Mouse (Mus musculus): ENCODE measurements around the gene Clvs2. TPM values are rescaled to one million over a fixed set of nuclear protein-coding genes. Genes with fewer than 3 reads are reported as not detected.

Clvs2 gene
- total and polyA plus RNA-seq, 3 experiments = not detected

DNA sequence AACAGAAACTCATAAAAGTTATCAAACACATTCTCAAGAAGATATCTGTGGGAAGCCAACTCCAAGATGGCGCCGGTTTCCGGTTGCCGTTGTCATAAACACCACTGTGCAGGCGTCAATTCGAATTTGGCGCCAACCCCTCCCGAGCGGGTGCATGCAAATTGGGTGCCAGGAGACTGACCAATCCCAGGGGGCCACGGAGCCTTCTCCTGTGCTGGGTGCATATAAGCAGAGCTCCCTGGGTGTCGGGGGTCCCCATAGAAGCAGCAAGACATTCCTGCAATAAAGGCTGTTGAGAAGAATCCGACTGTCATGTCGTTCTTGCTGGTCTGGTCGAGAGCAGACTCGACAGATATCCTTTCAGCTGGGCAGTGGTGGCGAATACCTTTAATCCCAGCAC is 31.8 kb downstream of the Clvs2 start:
- Histone ChIP-seq H3K79me2 (ENCODE audit: control insufficient read depth, insufficient read depth, low read length, poor library complexity) (no peaks in the 10 kb centered on the region), H3K36me3 (ENCODE audit: control insufficient read depth in 1 of 2, insufficient read depth in 2 of 2, low read length in 2 of 2) (no peaks in the 10 kb centered on the region), H3K4me3 (ENCODE audit: control insufficient read depth in 1 of 2, insufficient read depth in 1 of 2, low read depth in 2 of 2, low read length in 2 of 2) (no peak overlapping the region), H3K27me3 (ENCODE audit: control insufficient read depth in 1 of 2, insufficient read depth in 2 of 2, low read length in 2 of 2) (no peaks in the 10 kb centered on the region), H3K27ac (ENCODE audit: control insufficient read depth, low read depth, low read length) (no peak overlapping the region), H3K4me1 (ENCODE audit: control insufficient read depth in 1 of 2, insufficient read depth in 2 of 2, low read length in 2 of 2) (no peaks in the 10 kb centered on the region), H3K9me3 (replicated peaks; ENCODE audit: insufficient read depth, low read length) (no peaks in the 10 kb centered on the region), H3K9ac (ENCODE audit: control insufficient read depth, low read depth, low read length, poor library complexity, severe bottlenecking) (no peak overlapping the region)
- TF ChIP-seq TCF12 (IDR thresholded peaks at IDR 0.05; ENCODE audit: low read depth, low read length) (no peak), UBTF (IDR thresholded peaks at IDR 0.05; ENCODE audit: borderline replicate concordance, insufficient read depth, low read depth, low read length) (no peak), KAT2A (conservative IDR thresholded peaks at IDR 0.05; ENCODE audit: low read depth, low read length) (no peak), MAX (IDR thresholded peaks at IDR 0.05; ENCODE audit: low read length) (no peak), RAD21 (IDR thresholded peaks at IDR 0.05; ENCODE audit: low read depth, low read length) (no peak), ZKSCAN1 (IDR thresholded peaks at IDR 0.05; ENCODE audit: low read depth, low read length) (no peak), POLR2A (IDR thresholded peaks at IDR 0.05; ENCODE audit: control insufficient read depth in 1 of 2, insufficient read depth in 1 of 2, low read depth in 1 of 2, low read length in 2 of 2, poor library complexity in 1 of 2) (no peak), NRF1 (IDR thresholded peaks at IDR 0.05; ENCODE audit: insufficient read depth, low read depth, low read length, poor library complexity, severe bottlenecking) (no peak), JUND (IDR thresholded peaks at IDR 0.05; ENCODE audit: low read depth, low read length) (no peak), MYC (IDR thresholded peaks at IDR 0.05; ENCODE audit: low read depth, low read length) (no peak), TAL1 (IDR thresholded peaks at IDR 0.05; ENCODE audit: low read length) (no peak), GATA1 (IDR thresholded peaks at IDR 0.05; ENCODE audit: low read depth, low read length) (no peak), BHLHE40 (IDR thresholded peaks at IDR 0.05; ENCODE audit: borderline replicate concordance, low read depth, low read length) (no peak), MEF2A (IDR thresholded peaks at IDR 0.05; ENCODE audit: extremely low read depth, insufficient replicate concordance, low read depth, low read length, poor library complexity, severe bottlenecking) (no peak), MYB (IDR thresholded peaks at IDR 0.05; ENCODE audit: low read depth, low read length) (no peak)
- DNase-seq (ENCODE audit: low read depth, low spot score) = no peak

DNA sequence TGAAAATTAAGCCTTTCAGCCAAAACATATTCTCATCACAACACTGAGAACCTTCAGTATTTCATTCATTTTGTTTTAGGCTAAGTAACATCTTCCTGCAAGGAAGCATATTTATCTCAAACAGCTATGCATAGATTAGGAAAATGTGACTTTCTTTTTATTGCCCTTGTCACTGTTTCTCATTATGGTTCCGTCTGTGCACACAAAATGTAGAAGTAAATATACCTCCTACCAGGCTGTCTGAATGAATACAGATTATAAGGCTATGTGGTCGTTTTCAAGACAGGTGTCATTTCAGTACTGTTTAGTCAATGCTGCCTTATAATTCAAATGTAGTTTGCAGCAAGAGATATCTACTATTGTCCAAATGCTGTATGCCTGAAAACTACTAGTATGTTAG is 35.8 kb downstream of the Clvs2 start:
- no peaks in the 10 kb centered on the region for H3K4me1 ChIP-seq (ENCODE audit: control insufficient read depth in 1 of 2, insufficient read depth in 2 of 2, low read length in 2 of 2)
- no peaks in the 10 kb centered on the region for H3K79me2 ChIP-seq (ENCODE audit: control insufficient read depth, insufficient read depth, low read length, poor library complexity)
- no peak overlapping the region for H3K27ac ChIP-seq (ENCODE audit: control insufficient read depth, low read depth, low read length)
- no peak overlapping the region for H3K9ac ChIP-seq (ENCODE audit: control insufficient read depth, low read depth, low read length, poor library complexity, severe bottlenecking)
- no peaks in the 10 kb centered on the region for H3K27me3 ChIP-seq (ENCODE audit: control insufficient read depth in 1 of 2, insufficient read depth in 2 of 2, low read length in 2 of 2)
- no peak for DNase-seq (ENCODE audit: low read depth, low spot score)
- H3K4me3 ChIP-seq (ENCODE audit: control insufficient read depth in 1 of 2, insufficient read depth in 1 of 2, low read depth in 2 of 2, low read length in 2 of 2) = no peak overlapping the region
- no peaks in the 10 kb centered on the region for H3K9me3 ChIP-seq (replicated peaks; ENCODE audit: insufficient read depth, low read length)
- no peaks in the 10 kb centered on the region for H3K36me3 ChIP-seq (ENCODE audit: control insufficient read depth in 1 of 2, insufficient read depth in 2 of 2, low read length in 2 of 2)
- TF ChIP-seq GABPA (IDR thresholded peaks at IDR 0.05; ENCODE audit: low read depth, low read length) (no peak), BHLHE40 (IDR thresholded peaks at IDR 0.05; ENCODE audit: borderline replicate concordance, low read depth, low read length) (no peak), USF1 (IDR thresholded peaks at IDR 0.05; ENCODE audit: low read depth, low read length) (no peak), KAT2A (conservative IDR thresholded peaks at IDR 0.05; ENCODE audit: low read depth, low read length) (no peak), ELF1 (IDR thresholded peaks at IDR 0.05; ENCODE audit: low read depth, low read length) (no peak), MEF2A (IDR thresholded peaks at IDR 0.05; ENCODE audit: extremely low read depth, insufficient replicate concordance, low read depth, low read length, poor library complexity, severe bottlenecking) (no peak), CHD2 (IDR thresholded peaks at IDR 0.05; ENCODE audit: low read length) (no peak), TAL1 (IDR thresholded peaks at IDR 0.05; ENCODE audit: low read length) (no peak), HCFC1 (IDR thresholded peaks at IDR 0.05; ENCODE audit: low read depth, low read length) (no peak), JUND (IDR thresholded peaks at IDR 0.05; ENCODE audit: low read depth, low read length) (no peak), ZC3H11A (IDR thresholded peaks at IDR 0.05; ENCODE audit: low read depth, low read length) (no peak), MAFK (IDR thresholded peaks at IDR 0.05; ENCODE audit: borderline replicate concordance, low read depth, low read length) (no peak), SIN3A (IDR thresholded peaks at IDR 0.05; ENCODE audit: low read length) (no peak), CTCF (IDR thresholded peaks at IDR 0.05 in 2 of 3, conservative IDR thresholded peaks at IDR 0.05 in 1 of 3; ENCODE audit: control insufficient read depth in 1 of 3, insufficient read depth in 1 of 3, low read depth in 2 of 3, low read length in 3 of 3, poor library complexity in 1 of 3, severe bottlenecking in 1 of 3) (no peak)

Measured in MEL (cell line).